Comparison of ENCODE assay signal across 9 mouse cellular contexts in the genomic region with DNA sequence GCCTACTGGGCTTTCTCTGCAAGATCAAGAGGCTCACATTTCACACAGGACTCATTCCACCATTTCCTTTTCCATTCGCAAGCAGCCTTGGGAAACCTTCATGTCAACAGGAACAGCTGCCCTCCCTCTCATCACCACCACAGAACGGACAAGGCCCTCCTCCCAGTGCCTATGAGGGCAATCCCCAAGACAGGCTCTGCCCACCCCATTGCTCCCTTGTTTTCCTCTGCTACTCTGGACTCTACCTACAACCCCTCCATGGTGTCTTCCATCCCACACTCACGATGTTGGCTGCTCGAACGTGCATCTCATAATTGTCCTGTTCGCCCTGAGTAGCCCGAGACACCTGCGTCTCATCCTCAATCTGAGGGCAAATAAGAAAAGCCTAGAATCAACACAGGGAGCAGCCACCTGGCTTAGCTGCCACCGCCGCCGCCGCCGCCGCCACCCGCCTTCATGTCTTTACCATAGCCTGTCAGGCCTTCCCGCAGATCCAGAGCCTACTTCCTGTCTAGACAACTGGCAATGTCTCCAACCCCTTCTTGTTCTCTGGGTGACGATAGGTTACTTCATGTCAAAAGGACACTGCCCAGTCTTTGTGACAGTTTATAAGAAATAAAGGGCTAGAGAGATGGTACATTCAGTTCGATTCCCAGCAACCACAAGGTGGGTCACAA. TPM values are rescaled to one million over a fixed set of nuclear protein-coding genes. Genes with fewer than 3 reads are reported as not detected.
DNase-seq lines count a peak whose midpoint lies in the region; ATAC-seq and TF ChIP-seq lines count a peak whose summit lies in the region.
"Had no signal": no experiment of that assay in that cellular context is flagged by ENCODE, and none has a peak within 500 bp of the region (broad histone marks: within the 10 kb centered on the region; RNA-seq: fewer than 3 reads in every experiment).

No protein-coding gene starts in this region.

- in situ Hi-C loops in ES-E14 (cut with MboI; ENCODE audit: low sequenced_read_pairs in 2 of 2, unreplicated experiment in 2 of 2) = loop anchor here in 1 of 2 experiments (25.0 kb wide), 1 partner anchor 472 kb away; a partner anchor contains a TSS

- peaks cover 27% of the 10 kb centered on the region for H3K36me3 ChIP-seq in heart, embryonic 11.5 days (ENCODE audit: control insufficient read depth, insufficient read depth, low read length)
- H3K36me3 ChIP-seq in ES-E14 (ENCODE audit: control insufficient read depth, insufficient read depth, low read length, poor library complexity, severe bottlenecking) = peaks cover 58% of the 10 kb centered on the region
- H3K36me3 ChIP-seq in hindbrain, embryonic 15.5 days = peaks cover 50% of the 10 kb centered on the region
- peaks cover 41% of the 10 kb centered on the region for H3K36me3 ChIP-seq in midbrain, embryonic 16.5 days (ENCODE audit: control insufficient read depth, insufficient read depth, low read length)

- H3K9ac ChIP-seq in heart, embryonic 11.5 days (ENCODE audit: low read depth, low read length) = peak overlapping the region; percentile 30
- peak overlapping the region; percentile 68 for H3K9ac ChIP-seq in ES-E14 (ENCODE audit: insufficient read depth, low read depth, low read length, poor library complexity, severe bottlenecking)
- peak overlapping the region; percentile 32 for H3K9ac ChIP-seq in hindbrain, embryonic 15.5 days
- peak overlapping the region; percentile 59 for H3K9ac ChIP-seq in midbrain, embryonic 16.5 days (ENCODE audit: low read depth, low read length)

- peak overlapping the region; percentile 93 for H3K4me3 ChIP-seq in heart, embryonic 11.5 days (ENCODE audit: low read depth, low read length)
- peak overlapping the region in 1 of 2 experiments; percentile 38; a peak in 1 of 4 replicates for H3K4me3 ChIP-seq in ES-E14 (ENCODE audit: insufficient read depth in 1 of 2, low read depth in 1 of 2, low read length in 2 of 2, poor library complexity in 1 of 2, severe bottlenecking in 1 of 2)
- H3K4me3 ChIP-seq in hindbrain, embryonic 15.5 days = peak overlapping the region; percentile 84
- H3K4me3 ChIP-seq in midbrain, embryonic 16.5 days (ENCODE audit: low read depth, low read length) = peak overlapping the region; percentile 84; the same call in 1 of the 2 replicates

- intact Hi-C loops in heart, postnatal 36 days (cut with DNase I) = loop anchor here (10.0 kb wide), 1 partner anchor 536 kb away; a partner anchor contains a TSS

- H3K27ac ChIP-seq in heart, embryonic 11.5 days (ENCODE audit: low read depth, low read length) = no peak overlapping the region
- H3K27ac ChIP-seq in ES-E14 (ENCODE audit: insufficient read depth, low read depth, low read length, poor library complexity, severe bottlenecking) = no peak overlapping the region
- H3K27ac ChIP-seq in hindbrain, embryonic 15.5 days (replicated peaks) = no peak overlapping the region
- H3K27ac ChIP-seq in midbrain, embryonic 16.5 days (ENCODE audit: low read length) = no peak overlapping the region

- no peaks in the 10 kb centered on the region for H3K27me3 ChIP-seq in heart, embryonic 11.5 days (ENCODE audit: control insufficient read depth, insufficient read depth, low read length)
- no peaks in the 10 kb centered on the region for H3K27me3 ChIP-seq in hindbrain, embryonic 15.5 days
- no peaks in the 10 kb centered on the region for H3K27me3 ChIP-seq in midbrain, embryonic 16.5 days (ENCODE audit: control insufficient read depth, insufficient read depth, low read depth, low read length)
- H3K27me3 ChIP-seq: Patski had no signal

- no peak for ATAC-seq in heart, embryonic 11.5 days (replicated peaks; ENCODE audit: insufficient number of reproducible peaks, low FRiP score, low TSS enrichment)
- ATAC-seq in hindbrain, embryonic 15.5 days (ENCODE audit: low FRiP score, low read depth) = no peak
- ATAC-seq in midbrain, embryonic 16.5 days = no peak
- ATAC-seq: Patski had no signal

- WGBS in heart, embryonic 11.5 days (ENCODE audit: insufficient replicate concordance) = 82% methylated on average over 18 of the region's 18 CpGs
- WGBS in hindbrain, embryonic 15.5 days = 89% methylated on average over 18 of the region's 18 CpGs
- 89% methylated on average over 18 of the region's 18 CpGs for WGBS in midbrain, embryonic 16.5 days

- no peak for DNase-seq in heart, postnatal 36 days
- no peak for DNase-seq in ES-E14 (ENCODE audit: low read depth, low spot score)
- DNase-seq in urinary bladder, postnatal 25 days (ENCODE audit: low spot score) = no peak
- DNase-seq in cerebellum, adult 11-12 months = no peak
- no peak for DNase-seq in layer of hippocampus, postnatal 25 days (ENCODE audit: extremely low spot score in 1 of 2, low spot score in 1 of 2)

- H3K4me2 ChIP-seq in heart, embryonic 11.5 days = peak overlapping the region; percentile 81
- peak overlapping the region; percentile 77 for H3K4me2 ChIP-seq in hindbrain, embryonic 15.5 days
- peak overlapping the region; percentile 78 for H3K4me2 ChIP-seq in midbrain, embryonic 16.5 days (ENCODE audit: low read length)

- H3K4me1 ChIP-seq in heart, embryonic 11.5 days (ENCODE audit: control insufficient read depth, insufficient read depth, low read length) = peaks cover 20% of the 10 kb centered on the region
- peaks cover 0 to 5% of the 10 kb centered on the region in 2 experiments; a peak in 1 of 4 replicates for H3K4me1 ChIP-seq in ES-E14 (ENCODE audit: control insufficient read depth in 2 of 2, insufficient read depth in 2 of 2, low read length in 2 of 2, poor library complexity in 1 of 2)
- peaks cover 41% of the 10 kb centered on the region for H3K4me1 ChIP-seq in hindbrain, embryonic 15.5 days (replicated peaks)
- H3K4me1 ChIP-seq in midbrain, embryonic 16.5 days (ENCODE audit: control insufficient read depth, insufficient read depth, low read length) = peaks cover 27% of the 10 kb centered on the region

- H3K9me3 ChIP-seq in heart, embryonic 11.5 days (replicated peaks; ENCODE audit: control insufficient read depth, low read length) = no peaks in the 10 kb centered on the region
- no peaks in the 10 kb centered on the region for H3K9me3 ChIP-seq in ES-E14 (ENCODE audit: control insufficient read depth, insufficient read depth, low read depth, low read length)
- no peaks in the 10 kb centered on the region for H3K9me3 ChIP-seq in hindbrain, embryonic 15.5 days
- no peaks in the 10 kb centered on the region for H3K9me3 ChIP-seq in midbrain, embryonic 16.5 days (replicated peaks; ENCODE audit: control insufficient read depth, low read length, poor library complexity, severe bottlenecking)

TF ChIP-seq in ES-E14, 5 proteins besides CTCF, POLR2A, EP300 and RAD21:
- TF ChIP-seq HCFC1 (IDR thresholded peaks at IDR 0.05; ENCODE audit: borderline replicate concordance, insufficient read depth, low read length) (no peak), ZC3H11A (IDR thresholded peaks at IDR 0.05; ENCODE audit: borderline replicate concordance, low read depth, low read length) (no peak), MAFK (IDR thresholded peaks at IDR 0.05; ENCODE audit: insufficient read depth, low read depth, low read length) (no peak), ZNF384 (IDR thresholded peaks at IDR 0.05; ENCODE audit: low read depth, low read length) (no peak), CHD2 (IDR thresholded peaks at IDR 0.05; ENCODE audit: low read depth, low read length) (no peak)

RNA-seq across cellular contexts. Expression of a gene that starts 1.6 kb away (rescaled TPM):
- polyA plus RNA-seq in heart, embryonic 11.5 days (2014; fragmentation: Nextera tagmentation; extraction: Ambion mirVana) = 29.1 and 31.2 TPM in 2 replicates
- 10 to 100 TPM; 22.3 to 27.1 TPM for total RNA-seq in heart, postnatal 36 days (2021)
- total RNA-seq in ES-E14 (2012; rRNA removed) = 31.5 and 38.8 TPM in 2 replicates
- polyA plus RNA-seq in hindbrain, embryonic 15.5 days (2015; fragmentation: Nextera tagmentation; extraction: Ambion mirVana) = 126 TPM in 2 replicates
- 134 and 137 TPM in 2 replicates for polyA plus RNA-seq in midbrain, embryonic 16.5 days (2015; fragmentation: Nextera tagmentation; extraction: Ambion mirVana)
- total RNA-seq in layer of hippocampus, postnatal 25 days (2021) = 10 to 100 TPM; 41.1 to 48.8 TPM

RNA-seq across cellular contexts. Expression of a gene that starts 1.7 kb away (rescaled TPM):
- polyA plus RNA-seq in heart, embryonic 11.5 days (2014; fragmentation: Nextera tagmentation; extraction: Ambion mirVana) = 428 and 468 TPM in 2 replicates
- 100 to 1,000 TPM; 275 to 289 TPM for total RNA-seq in heart, postnatal 36 days (2021)
- total RNA-seq in ES-E14 (2012; rRNA removed) = 2,695 and 3,070 TPM in 2 replicates
- polyA plus RNA-seq in hindbrain, embryonic 15.5 days (2015; fragmentation: Nextera tagmentation; extraction: Ambion mirVana) = 390 and 399 TPM in 2 replicates
- polyA plus RNA-seq in midbrain, embryonic 16.5 days (2015; fragmentation: Nextera tagmentation; extraction: Ambion mirVana) = 376 and 399 TPM in 2 replicates
- total RNA-seq in layer of hippocampus, postnatal 25 days (2021) = 100 to 1,000 TPM; 260 to 281 TPM

RNA-seq across cellular contexts. Expression of a gene that starts 6.2 kb away (rescaled TPM):
- 8.7 and 8.9 TPM in 2 replicates for polyA plus RNA-seq in heart, embryonic 11.5 days (2014; fragmentation: Nextera tagmentation; extraction: Ambion mirVana)
- 10 to 100 TPM; 11.7 to 12.8 TPM for total RNA-seq in heart, postnatal 36 days (2021)
- total RNA-seq in ES-E14 (2012; rRNA removed) = 42.4 and 44.9 TPM in 2 replicates
- polyA plus RNA-seq in hindbrain, embryonic 15.5 days (2015; fragmentation: Nextera tagmentation; extraction: Ambion mirVana) = 28.9 and 31.2 TPM in 2 replicates
- 30.7 and 32.6 TPM in 2 replicates for polyA plus RNA-seq in midbrain, embryonic 16.5 days (2015; fragmentation: Nextera tagmentation; extraction: Ambion mirVana)
- total RNA-seq in layer of hippocampus, postnatal 25 days (2021) = 10 to 100 TPM; 25.1 to 26.4 TPM

RNA-seq across cellular contexts. Expression of a gene that starts 7.3 kb away (rescaled TPM):
- polyA plus RNA-seq in heart, embryonic 11.5 days (2014; fragmentation: Nextera tagmentation; extraction: Ambion mirVana) = 32.0 and 32.1 TPM in 2 replicates
- total RNA-seq in heart, postnatal 36 days (2021) = 10 to 100 TPM; 15.6 to 16.2 TPM
- total RNA-seq in ES-E14 (2012; rRNA removed) = 32.3 and 35.8 TPM in 2 replicates
- polyA plus RNA-seq in hindbrain, embryonic 15.5 days (2015; fragmentation: Nextera tagmentation; extraction: Ambion mirVana) = 56.9 and 57.2 TPM in 2 replicates
- polyA plus RNA-seq in midbrain, embryonic 16.5 days (2015; fragmentation: Nextera tagmentation; extraction: Ambion mirVana) = 58.6 and 59.2 TPM in 2 replicates
- total RNA-seq in layer of hippocampus, postnatal 25 days (2021) = 10 to 100 TPM; 31.1 to 37.2 TPM

RNA-seq across cellular contexts. Expression of a gene that starts 7.5 kb away (rescaled TPM):
- 40.3 and 43.2 TPM in 2 replicates for polyA plus RNA-seq in heart, embryonic 11.5 days (2014; fragmentation: Nextera tagmentation; extraction: Ambion mirVana)
- 10 to 100 TPM; 52.0 to 54.5 TPM for total RNA-seq in heart, postnatal 36 days (2021)
- total RNA-seq in ES-E14 (2012; rRNA removed) = 50.7 and 53.3 TPM in 2 replicates
- 84.8 and 87.1 TPM in 2 replicates for polyA plus RNA-seq in hindbrain, embryonic 15.5 days (2015; fragmentation: Nextera tagmentation; extraction: Ambion mirVana)
- polyA plus RNA-seq in midbrain, embryonic 16.5 days (2015; fragmentation: Nextera tagmentation; extraction: Ambion mirVana) = 90.1 and 97.5 TPM in 2 replicates
- total RNA-seq in layer of hippocampus, postnatal 25 days (2021) = 10 to 100 TPM; 91.6 to 94.9 TPM
